Mouse (Mus musculus) MEL (cell line): ENCODE measurements at regions not wholly inside any gene's neighbourhood (a gene's known extent, or its start where the extent isn't known, plus 50 kb on each side); places are given as distances from the start of the nearest gene placed in this dataset.

Experiments
- DNase-seq: peaks from one replicate; pipeline ENCODE4 v3.0.0; 2011; ENCODE audit warnings: low read depth, low spot score
- H3K27ac ChIP-seq: 2 replicates; pipeline ENCODE4 v1.5.1; 2012; ENCODE audit warnings: low read depth, mild to moderate bottlenecking, control low read depth, low read length, moderate library complexity; ENCODE audit not compliant: control insufficient read depth
- H3K27me3 ChIP-seq, 2 experiments: fragments of 150-350 bp in 1 of 2; sonication (generic) in 1 of 2; 2 replicates each; pipeline ENCODE4 v1.6.1; 2012; ENCODE audit warnings: low read length in 2 of 2, mild to moderate bottlenecking in 2 of 2, improper control_type of control experiment in 1 of 2, moderate library complexity in 1 of 2; ENCODE audit not compliant: insufficient read depth in 2 of 2, control insufficient read depth in 1 of 2
- H3K36me3 ChIP-seq, 2 experiments: 2 replicates each; pipeline ENCODE4 v1.6.1; 2012 to 2014; ENCODE audit warnings: low read length in 2 of 2, improper control_type of control experiment in 1 of 2, inconsistent platforms in 1 of 2, mild to moderate bottlenecking in 1 of 2; ENCODE audit not compliant: insufficient read depth in 2 of 2, control insufficient read depth in 1 of 2
- H3K4me1 ChIP-seq, 2 experiments: fragments of 150-350 bp in 1 of 2; sonication (generic) in 1 of 2; 2 replicates each; pipeline ENCODE4 v1.6.1; 2012; ENCODE audit warnings: low read length in 2 of 2, improper control_type of control experiment in 1 of 2, mild to moderate bottlenecking in 1 of 2; ENCODE audit not compliant: insufficient read depth in 2 of 2, control insufficient read depth in 1 of 2
- H3K4me3 ChIP-seq, 2 experiments: fragments of 150-350 bp in 1 of 2; sonication (generic) in 1 of 2; 2 replicates each; pipeline ENCODE4 v1.5.1; 2012; ENCODE audit warnings: low read depth in 2 of 2, low read length in 2 of 2, mild to moderate bottlenecking in 2 of 2, moderate library complexity in 2 of 2, control low read depth in 1 of 2, improper control_type of control experiment in 1 of 2; ENCODE audit not compliant: control insufficient read depth in 1 of 2, insufficient read depth in 1 of 2
- H3K79me2 ChIP-seq: 2 replicates; pipeline ENCODE4 v1.6.1; 2012; ENCODE audit warnings: mild to moderate bottlenecking, low read length, moderate library complexity; ENCODE audit not compliant: control insufficient read depth, poor library complexity, insufficient read depth
- H3K9ac ChIP-seq: 2 replicates; pipeline ENCODE4 v1.6.1; 2012; ENCODE audit warnings: low read depth, mild to moderate bottlenecking, control low read depth, low read length, moderate library complexity; ENCODE audit not compliant: control insufficient read depth, poor library complexity, severe bottlenecking
- H3K9me3 ChIP-seq: fragments of 150-350 bp; sonication (generic); replicated peaks from 2 replicates; pipeline ENCODE4 v1.6.1; 2012; ENCODE audit warnings: mild to moderate bottlenecking, low read length, improper control_type of control experiment, moderate library complexity; ENCODE audit not compliant: insufficient read depth
- CHD2 ChIP-seq: IDR thresholded peaks from 2 replicates; pipeline ENCODE4 v1.6.1; 2011; ENCODE audit warnings: low read length, improper control_type of control experiment
- ELF1 ChIP-seq: IDR thresholded peaks from 2 replicates; pipeline ENCODE4 v1.6.1; 2014; ENCODE audit warnings: low read depth, mild to moderate bottlenecking, inconsistent platforms, low read length, improper control_type of control experiment, moderate library complexity
- ETS1 ChIP-seq: IDR thresholded peaks from 2 replicates; pipeline ENCODE4 v1.6.1; 2012; ENCODE audit warnings: low read depth, mild to moderate bottlenecking, inconsistent platforms, low read length, improper control_type of control experiment, moderate library complexity
- GATA1 ChIP-seq: IDR thresholded peaks from 2 replicates; pipeline ENCODE4 v1.6.1; 2011; ENCODE audit warnings: low read depth, low read length, improper control_type of control experiment
- JUND ChIP-seq: IDR thresholded peaks from 2 replicates; pipeline ENCODE4 v1.6.1; 2011; ENCODE audit warnings: low read depth, mild to moderate bottlenecking, improper control_type of control experiment, low read length
- KAT2A ChIP-seq: conservative IDR thresholded peaks from 2 replicates; pipeline ENCODE4 v1.6.1; 2012; ENCODE audit warnings: low read depth, low read length, improper control_type of control experiment, inconsistent platforms
- MAFK ChIP-seq: IDR thresholded peaks from 2 replicates; pipeline ENCODE4 v1.6.1; 2011; ENCODE audit warnings: low read depth, mild to moderate bottlenecking, low read length, improper control_type of control experiment, borderline replicate concordance
- MAZ ChIP-seq: IDR thresholded peaks from 2 replicates; pipeline ENCODE4 v1.6.1; 2012; ENCODE audit warnings: low read depth, mild to moderate bottlenecking, inconsistent platforms, low read length, improper control_type of control experiment
- MXI1 ChIP-seq: IDR thresholded peaks from 2 replicates; pipeline ENCODE4 v1.6.1; 2011; ENCODE audit warnings: mild to moderate bottlenecking, low read depth, low read length, improper control_type of control experiment
- MYB ChIP-seq: IDR thresholded peaks from 2 replicates; pipeline ENCODE4 v1.6.1; 2011; ENCODE audit warnings: mild to moderate bottlenecking, low read depth, low read length, improper control_type of control experiment
- MYC ChIP-seq: IDR thresholded peaks from 2 replicates; pipeline ENCODE4 v1.6.1; 2011; ENCODE audit warnings: low read depth, mild to moderate bottlenecking, low read length, improper control_type of control experiment, moderate library complexity
- POLR2A ChIP-seq, 2 experiments: IDR thresholded peaks; 2 replicates each; pipeline ENCODE4 v1.6.1; 2011 to 2012; ENCODE audit warnings: low read length in 2 of 2, mild to moderate bottlenecking in 2 of 2, control low read depth in 1 of 2, improper control_type of control experiment in 1 of 2, low read depth in 1 of 2, moderate library complexity in 1 of 2; ENCODE audit not compliant: control insufficient read depth in 1 of 2, insufficient read depth in 1 of 2, poor library complexity in 1 of 2
- UBTF ChIP-seq: IDR thresholded peaks from 2 replicates; pipeline ENCODE4 v1.6.1; 2012; ENCODE audit warnings: low read depth, mild to moderate bottlenecking, inconsistent platforms, low read length, improper control_type of control experiment, moderate library complexity, borderline replicate concordance; ENCODE audit not compliant: insufficient read depth
- USF1 ChIP-seq: IDR thresholded peaks from 2 replicates; pipeline ENCODE4 v1.6.1; 2014; ENCODE audit warnings: low read depth, mild to moderate bottlenecking, inconsistent platforms, low read length, improper control_type of control experiment, moderate library complexity
- ZMIZ1 ChIP-seq: IDR thresholded peaks from 2 replicates; pipeline ENCODE4 v1.6.1; 2012; ENCODE audit warnings: low read depth, mild to moderate bottlenecking, inconsistent platforms, low read length, improper control_type of control experiment, moderate library complexity

GRCm38 (mm10) chr14:26341111-26341510, 83.3 kb downstream of the Duxbl3 start:
- no peaks in the 10 kb centered on the region for H3K79me2 ChIP-seq
- H3K27me3 ChIP-seq: peaks cover 2 to 10% of the 10 kb centered on the region in 2 experiments
- TF ChIP-seq KAT2A (no peak), MAZ (no peak)
- H3K27ac ChIP-seq: no peak overlapping the region
- H3K4me1 ChIP-seq: no peaks in the 10 kb centered on the region
- DNase-seq: no peak
- no peaks in the 10 kb centered on the region for H3K9me3 ChIP-seq
- H3K36me3 ChIP-seq: no peaks in the 10 kb centered on the region
- no peak overlapping the region for H3K9ac ChIP-seq
- H3K4me3 ChIP-seq: no peak overlapping the region

- Histone ChIP-seq H3K79me2 (no peaks in the 10 kb centered on the region), H3K27me3 (peaks cover 2 to 5% of the 10 kb centered on the region in 2 experiments), H3K27ac (no peak overlapping the region), H3K9me3 (no peaks in the 10 kb centered on the region), H3K9ac (no peak overlapping the region), H3K36me3 (no peaks in the 10 kb centered on the region), H3K4me3 (no peak overlapping the region), H3K4me1 (no peaks in the 10 kb centered on the region)
- DNase-seq: no peak
- TF ChIP-seq ELF1 (no peak), MAFK (no peak), ZMIZ1 (no peak), USF1 (no peak), MAZ (no peak), MYC (no peak), JUND (no peak), GATA1 (no peak), POLR2A (IDR thresholded peaks at IDR 0.05; ENCODE audit: control insufficient read depth in 1 of 2, insufficient read depth in 1 of 2, low read depth in 1 of 2, low read length in 2 of 2, poor library complexity in 1 of 2) (no peak)
These were observed 87.5 kb downstream of the Duxbl3 start for GRCm38 (mm10) chr14:26345227-26345626.

GRCm38 (mm10) chr14:26347296-26347695, 89.5 kb downstream of the Duxbl3 start:
- no peaks in the 10 kb centered on the region for H3K36me3 ChIP-seq
- TF ChIP-seq POLR2A (IDR thresholded peaks at IDR 0.05; ENCODE audit: control insufficient read depth in 1 of 2, insufficient read depth in 1 of 2, low read depth in 1 of 2, low read length in 2 of 2, poor library complexity in 1 of 2) (no peak), MXI1 (no peak), UBTF (no peak), MAFK (no peak), MAZ (no peak), ETS1 (no peak), MYB (no peak), ZMIZ1 (no peak), CHD2 (no peak), MYC (no peak), ELF1 (no peak)
- DNase-seq: no peak
- no peak overlapping the region for H3K27ac ChIP-seq
- H3K79me2 ChIP-seq: no peaks in the 10 kb centered on the region
- peaks cover 0 to 4% of the 10 kb centered on the region in 2 experiments for H3K27me3 ChIP-seq
- no peak overlapping the region for H3K9ac ChIP-seq
- no peaks in the 10 kb centered on the region for H3K4me1 ChIP-seq
- no peak overlapping the region for H3K4me3 ChIP-seq
- no peaks in the 10 kb centered on the region for H3K9me3 ChIP-seq
